Mouse (Mus musculus): Measurements from ENCODE around the gene Snx21.

- TF ChIP-seq CTCF (IDR thresholded peaks at IDR 0.05; ENCODE audit: control insufficient read depth, insufficient read depth, insufficient replicate concordance, low read depth, low read length) (no peak), POLR2A (IDR thresholded peaks at IDR 0.05; ENCODE audit: control insufficient read depth, low read depth, low read length) (no peak)
Observed at GRCm38 (mm10) chr2:164773229-164773988, 12.2 kb upstream of the Snx21 start.

Measured in testis, adult 2 months (tissue).